In genomic region chr1:167929729-167930341, GRCm38 (mm10) we compare ENCODE assay signal across 8 mouse cellular contexts.
DNase-seq lines count a peak whose midpoint lies in the region; ATAC-seq lines count a peak whose summit lies in the region.

No protein-coding gene starts in this region.

- H3K27ac ChIP-seq in heart, embryonic 15.5 days, result no peak overlapping the region
- no peak overlapping the region for H3K27ac ChIP-seq in midbrain, embryonic 12.5 days (replicated peaks)

- no peaks in the 10 kb centered on the region for H3K36me3 ChIP-seq in heart, embryonic 15.5 days
- H3K36me3 ChIP-seq in midbrain, embryonic 12.5 days, result no peaks in the 10 kb centered on the region

- DNase-seq in frontal cortex, postnatal 14 days (ENCODE audit: low spot score in 2 of 2), result no peak
- DNase-seq in embryo, embryonic 10 days (ENCODE audit: low spot score), result peak; percentile 78
- DNase-seq in kidney, postnatal 25 days, result peak; percentile 3 to 41
- DNase-seq in thymus, postnatal 0 days (ENCODE audit: low spot score), result no peak
- no peak for DNase-seq in thymus, postnatal 14 days

- peak; percentile 92 for ATAC-seq in frontal cortex, adult (ENCODE audit: low TSS enrichment)
- no peak; the same call in 1 of the 2 replicates for ATAC-seq in heart, embryonic 15.5 days (replicated peaks; ENCODE audit: insufficient number of reproducible peaks, insufficient read depth, low FRiP score, low read depth)
- peak; percentile 65 for ATAC-seq in midbrain, embryonic 12.5 days (ENCODE audit: low FRiP score, low read depth)

- WGBS in heart, embryonic 15.5 days, result 2% methylated on average over 28 of the region's 28 CpGs
- WGBS in midbrain, embryonic 12.5 days, result under 1% methylated on average over 28 of the region's 28 CpGs

- peak overlapping the region; percentile 87 for H3K4me2 ChIP-seq in heart, embryonic 15.5 days
- H3K4me2 ChIP-seq in midbrain, embryonic 12.5 days (replicated peaks), result peak overlapping the region; percentile 62

- H3K4me1 ChIP-seq in heart, embryonic 15.5 days (replicated peaks), result peaks cover 6% of the 10 kb centered on the region
- H3K4me1 ChIP-seq in midbrain, embryonic 12.5 days, result peaks cover 21% of the 10 kb centered on the region

- H3K9ac ChIP-seq in heart, embryonic 15.5 days, result peak overlapping the region; percentile 41; the same call in 1 of the 2 replicates
- no peak overlapping the region; the same call in 1 of the 2 replicates for H3K9ac ChIP-seq in midbrain, embryonic 12.5 days (replicated peaks)

- no peaks in the 10 kb centered on the region for H3K9me3 ChIP-seq in heart, embryonic 15.5 days (replicated peaks)
- no peaks in the 10 kb centered on the region for H3K9me3 ChIP-seq in midbrain, embryonic 12.5 days

- peaks cover 28% of the 10 kb centered on the region for H3K27me3 ChIP-seq in heart, embryonic 15.5 days
- peaks cover 32% of the 10 kb centered on the region for H3K27me3 ChIP-seq in midbrain, embryonic 12.5 days

- H3K4me3 ChIP-seq in heart, embryonic 15.5 days, result peak overlapping the region; percentile 47
- H3K4me3 ChIP-seq in midbrain, embryonic 12.5 days, result peak overlapping the region; percentile 36

Comparison
In these comparisons a context has a peak if more than half of its experiments do, and no peak if none do; other contexts are left out.
1. DNase-seq: peak in embryo, embryonic 10 days (single experiment) and kidney, postnatal 25 days (2 of 2); none in frontal cortex, postnatal 14 days (0 of 2), thymus, postnatal 0 days (single experiment) and thymus, postnatal 14 days (single experiment).